9 mouse cellular contexts compared by ENCODE assay signal in the genomic region with DNA sequence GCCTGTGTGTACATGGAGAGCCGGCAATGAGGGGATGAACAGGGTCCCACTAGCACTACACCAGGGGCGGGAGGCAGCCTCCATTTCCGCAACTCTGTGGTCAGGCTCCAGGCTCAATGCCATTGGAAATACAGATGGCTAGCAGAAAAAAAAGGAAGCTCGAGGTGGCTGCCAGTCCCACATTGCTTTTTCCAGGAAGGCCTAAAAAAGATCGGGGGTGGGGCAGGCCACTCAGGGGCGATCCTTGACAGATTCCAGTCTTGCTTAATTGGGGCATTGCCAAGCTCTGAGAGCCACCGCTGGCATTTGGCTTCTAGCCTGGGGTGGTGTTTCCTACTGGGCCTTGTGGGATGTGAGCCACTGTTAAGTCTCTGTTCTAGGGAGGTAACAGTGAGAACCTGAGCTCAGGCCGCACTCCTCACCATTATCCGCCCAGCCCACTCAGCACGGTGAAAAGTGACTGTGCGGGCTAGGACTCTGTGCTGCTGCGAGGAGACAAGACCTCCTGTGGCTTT.
DNase-seq lines count a peak whose midpoint lies in the region; ATAC-seq and TF ChIP-seq lines count a peak whose summit lies in the region.
"Had no signal": no experiment of that assay in that cellular context is flagged by ENCODE, and none has a peak within 500 bp of the region (broad histone marks: within the 10 kb centered on the region; RNA-seq: fewer than 3 reads in every experiment).

No protein-coding gene starts in this region.

- H3K4me3 ChIP-seq in bone marrow macrophage, adult 2 months (ENCODE audit: insufficient read depth, low read length): no peak overlapping the region
- no peak overlapping the region for H3K4me3 ChIP-seq in forebrain, embryonic 13.5 days
- no peak overlapping the region for H3K4me3 ChIP-seq in midbrain, embryonic 11.5 days (ENCODE audit: low read depth, low read length)

- TF ChIP-seq CTCF in bone marrow macrophage, adult 2 months (IDR thresholded peaks at IDR 0.05; ENCODE audit: low read depth, low read length): no peak

- H3K9ac ChIP-seq in forebrain, embryonic 13.5 days: no peak overlapping the region
- H3K9ac ChIP-seq in midbrain, embryonic 11.5 days (ENCODE audit: low read length): no peak overlapping the region

- H3K4me2 ChIP-seq in forebrain, embryonic 13.5 days: no peak overlapping the region
- H3K4me2 ChIP-seq in midbrain, embryonic 11.5 days: no peak overlapping the region

- peaks cover 43% of the 10 kb centered on the region for H3K4me1 ChIP-seq in bone marrow macrophage, adult 2 months (ENCODE audit: control insufficient read depth, insufficient read depth, low read length)
- H3K4me1 ChIP-seq in forebrain, embryonic 13.5 days: peaks cover 18% of the 10 kb centered on the region; the same call in 1 of the 2 replicates
- H3K4me1 ChIP-seq in midbrain, embryonic 11.5 days (ENCODE audit: control insufficient read depth, insufficient read depth, low read length): peaks cover 4% of the 10 kb centered on the region; the same call in 1 of the 2 replicates

- no peaks in the 10 kb centered on the region for H3K27me3 ChIP-seq in forebrain, embryonic 13.5 days
- no peaks in the 10 kb centered on the region for H3K27me3 ChIP-seq in midbrain, embryonic 11.5 days (ENCODE audit: control insufficient read depth, insufficient read depth, low read length)

- peak overlapping the region; percentile 88 for H3K27ac ChIP-seq in bone marrow macrophage, adult 2 months (ENCODE audit: insufficient read depth, low read depth, low read length)
- peak overlapping the region; percentile 6; the same call in 1 of the 2 replicates for H3K27ac ChIP-seq in forebrain, embryonic 13.5 days
- H3K27ac ChIP-seq in midbrain, embryonic 11.5 days (ENCODE audit: low read depth, low read length): no peak overlapping the region

- TF ChIP-seq POLR2A in bone marrow macrophage, adult 2 months (IDR thresholded peaks at IDR 0.05; ENCODE audit: borderline replicate concordance, low read depth, low read length): no peak

- intact Hi-C loops in left cerebral cortex, postnatal 14 days (cut with DNase I): no loop called here
- intact Hi-C loops in heart, postnatal 14 days (cut with DNase I): loop anchor here (5.0 kb wide), 1 partner anchor 93 kb away; no protein-coding TSS in a partner anchor

- WGBS in forebrain, embryonic 13.5 days: 66% methylated on average over 12 of the region's 12 CpGs
- 77% methylated on average over 12 of the region's 12 CpGs for WGBS in midbrain, embryonic 11.5 days

- peak; percentile 49 to 62 for DNase-seq in left cerebral cortex, postnatal 14 days (ENCODE audit: low spot score in 2 of 2)
- DNase-seq in left cerebral cortex, adult 11 months (ENCODE audit: low spot score): no peak
- peak; percentile 69 to 79 for DNase-seq in heart, postnatal 14 days
- peak; percentile 42 to 59 for DNase-seq in kidney, postnatal 4 days
- no peak for DNase-seq in midbrain, embryonic 11.5 days (ENCODE audit: low spot score, missing footprints)

- ATAC-seq in forebrain, embryonic 13.5 days: peak; percentile 67
- ATAC-seq in midbrain, embryonic 11.5 days (ENCODE audit: low FRiP score): 0 out of 2 replicates have a peak, but pooled peaks have one; percentile 16
- no peak for ATAC-seq in CD4-positive, CD25-positive, alpha-beta regulatory T cell, adult 4 months

- no peaks in the 10 kb centered on the region for H3K36me3 ChIP-seq in forebrain, embryonic 13.5 days (ENCODE audit: poor library complexity, severe bottlenecking)
- H3K36me3 ChIP-seq in midbrain, embryonic 11.5 days (ENCODE audit: control insufficient read depth, insufficient read depth, low read length): no peaks in the 10 kb centered on the region
- H3K36me3 ChIP-seq: G1E had no signal

- no peaks in the 10 kb centered on the region for H3K9me3 ChIP-seq in forebrain, embryonic 13.5 days (replicated peaks)
- no peaks in the 10 kb centered on the region for H3K9me3 ChIP-seq in midbrain, embryonic 11.5 days (ENCODE audit: control insufficient read depth, low read length)

Comparison
In these comparisons a context has a peak if more than half of its experiments do, and no peak if none do; other contexts are left out.
1. DNase-seq: peak in left cerebral cortex, postnatal 14 days (2 of 2), heart, postnatal 14 days (2 of 2) and kidney, postnatal 4 days (2 of 2); none in left cerebral cortex, adult 11 months (single experiment) and midbrain, embryonic 11.5 days (single experiment).